Mouse (Mus musculus) ES-Bruce4 (cell line): ENCODE measurements around the gene Zfp941.

Experiments used
- CTCF ChIP-seq: IDR thresholded peaks from one replicate; pipeline ENCODE4 v1.8.1; 2011; ENCODE audit warnings: low read depth, low read length
- EP300 ChIP-seq: IDR thresholded peaks from 2 replicates; pipeline ENCODE4 v1.6.1; 2011; ENCODE audit warnings: low read depth, low read length; ENCODE audit not compliant: insufficient read depth
- POLR2A ChIP-seq: IDR thresholded peaks from one replicate; pipeline ENCODE4 v1.8.1; 2011; ENCODE audit warnings: low read length; ENCODE audit not compliant: insufficient read depth

- no peak for TF ChIP-seq POLR2A
- TF ChIP-seq CTCF = no peak
- TF ChIP-seq EP300 = no peak
These were observed 33.9 kb downstream of the Zfp941 start for GRCm38 (mm10) chr7:140788053-140788435.
